Mouse (Mus musculus) CH12.LX (cell line): ENCODE measurements around the gene Elf1.

Source experiments
- JUND ChIP-seq: conservative IDR thresholded peaks from 2 replicates; pipeline ENCODE4 v1.6.1; 2011; ENCODE audit warnings: low read depth, low read length, improper control_type of control experiment
- MXI1 ChIP-seq: IDR thresholded peaks from 2 replicates; pipeline ENCODE4 v1.6.1; 2011; ENCODE audit warnings: mild to moderate bottlenecking, low read depth, low read length, improper control_type of control experiment
- POLR2A ChIP-seq: IDR thresholded peaks from 2 replicates; pipeline ENCODE4 v1.6.1; 2011; ENCODE audit warnings: low read depth, mild to moderate bottlenecking, improper control_type of control experiment, low read length
- POLR2AphosphoS2 ChIP-seq: IDR thresholded peaks from 2 replicates; pipeline ENCODE4 v1.6.1; 2011; ENCODE audit warnings: low read depth, low read length, improper control_type of control experiment
- TCF12 ChIP-seq: IDR thresholded peaks from 2 replicates; pipeline ENCODE4 v1.6.1; 2014; ENCODE audit warnings: low read depth, mild to moderate bottlenecking, inconsistent platforms, low read length, improper control_type of control experiment
- ZMIZ1 ChIP-seq: IDR thresholded peaks from 2 replicates; pipeline ENCODE4 v1.6.1; 2012; ENCODE audit warnings: low read depth, mild to moderate bottlenecking, inconsistent platforms, low read length, improper control_type of control experiment

GRCm38 (mm10) chr14:79499326-79499725, 18.3 kb downstream of the Elf1 start:
- TF ChIP-seq TCF12, result no peak
- TF ChIP-seq ZMIZ1, result no peak
- no peak for TF ChIP-seq MXI1
- TF ChIP-seq JUND, result no peak
- no peak for TF ChIP-seq POLR2AphosphoS2
- TF ChIP-seq POLR2A, result no peak
